Mouse (Mus musculus) forebrain, postnatal 0 days (tissue): ENCODE data around the gene Siah2. TPM values are rescaled to one million over a fixed set of nuclear protein-coding genes. Genes with fewer than 3 reads are reported as not detected.

ENCODE experiments used
- ATAC-seq: fragments of 200-750 bp; cut with Nextera tagmentation; 2 replicates; pipeline ENCODE4 v1.8.0; 2017; ENCODE audit warnings: mild to moderate bottlenecking, moderate library complexity
- DNase-seq: peaks from one replicate; pipeline ENCODE4 v3.0.0-alpha.2; 2015
- H3K27ac ChIP-seq: fragments of 300-500 bp; sonication (generic); 2 replicates; pipeline ENCODE4 v1.5.1; 2014; ENCODE audit warnings: low read depth, mild to moderate bottlenecking, antibody characterized with exemption, low read length, moderate library complexity, mixed read lengths
- H3K27me3 ChIP-seq: fragments of 300-500 bp; sonication (generic); 2 replicates; pipeline ENCODE4 v1.6.1; 2014; ENCODE audit warnings: mild to moderate bottlenecking, low read length, mixed read lengths; ENCODE audit not compliant: insufficient read depth
- H3K36me3 ChIP-seq: fragments of 300-500 bp; sonication (generic); 2 replicates; pipeline ENCODE4 v1.6.1; 2014; ENCODE audit warnings: mild to moderate bottlenecking, moderate library complexity; ENCODE audit not compliant: insufficient read depth
- H3K4me1 ChIP-seq: fragments of 300-500 bp; sonication (generic); 2 replicates; pipeline ENCODE4 v1.6.1; 2014; ENCODE audit warnings: antibody characterized with exemption; ENCODE audit not compliant: insufficient read depth
- H3K4me2 ChIP-seq: fragments of 300-500 bp; sonication (generic); 2 replicates; pipeline ENCODE4 v1.6.1; 2014; ENCODE audit warnings: low read depth, mild to moderate bottlenecking, moderate library complexity
- H3K4me3 ChIP-seq: fragments of 300-500 bp; sonication (generic); 2 replicates; pipeline ENCODE4 v1.5.1; 2014; ENCODE audit warnings: low read depth, low read length, mixed read lengths
- H3K9ac ChIP-seq: fragments of 300-500 bp; sonication (generic); 2 replicates; pipeline ENCODE4 v1.6.1; 2014; ENCODE audit warnings: mild to moderate bottlenecking
- H3K9me3 ChIP-seq: fragments of 300-500 bp; sonication (generic); 2 replicates; pipeline ENCODE4 v1.6.1; 2016; ENCODE audit warnings: low read length
- CTCF ChIP-seq: sonication (generic); IDR thresholded peaks from 2 replicates; pipeline ENCODE4 v1.5.1; 2016; ENCODE audit warnings: antibody characterized with exemption, control low read depth, low read depth
- WGBS: fragments of 180-500 bp; shearing (Covaris S2); extraction: QIAGEN DNeasy Blood & Tissue Kit; methylation state at CpG from one replicate; pipeline ENCODE4 v1.1.7; 2014; 5-methylcytosine and 5-hydroxymethylcytosine counted together
- polyA plus RNA-seq: library from polyadenylated mRNA; unstranded; fragments of >200 nt; fragmentation: Nextera tagmentation; extraction: Ambion mirVana; gene quantifications from 2 replicates; pipeline ENCODE4 v1.2.1, GENCODE M21; 2015
- total RNA-seq: library from RNA; depleted of rRNA; stranded (reverse); fragments of >200 nt; gene quantifications from 2 replicates; pipeline ENCODE4 v1.2.3, GENCODE M21; 2014

Siah2 gene
- total and polyA plus RNA-seq, 2 experiments from 2014 or later, result 13.6 to 25.2 TPM

GRCm38 (mm10) chr3:58695507-58695906, 3.3 kb upstream of the Siah2 start:
- Histone ChIP-seq H3K27ac (no peak overlapping the region), H3K9me3 (no peaks in the 10 kb centered on the region), H3K4me2 (no peak overlapping the region), H3K4me3 (no peak overlapping the region), H3K27me3 (no peaks in the 10 kb centered on the region), H3K9ac (no peak overlapping the region), H3K4me1 (no peaks in the 10 kb centered on the region), H3K36me3 (no peaks in the 10 kb centered on the region)
- ATAC-seq (no peak), DNase-seq (no peak)
- no peak for TF ChIP-seq CTCF
- WGBS, result 67% methylated on average over 7 of the region's 7 CpGs

DNA sequence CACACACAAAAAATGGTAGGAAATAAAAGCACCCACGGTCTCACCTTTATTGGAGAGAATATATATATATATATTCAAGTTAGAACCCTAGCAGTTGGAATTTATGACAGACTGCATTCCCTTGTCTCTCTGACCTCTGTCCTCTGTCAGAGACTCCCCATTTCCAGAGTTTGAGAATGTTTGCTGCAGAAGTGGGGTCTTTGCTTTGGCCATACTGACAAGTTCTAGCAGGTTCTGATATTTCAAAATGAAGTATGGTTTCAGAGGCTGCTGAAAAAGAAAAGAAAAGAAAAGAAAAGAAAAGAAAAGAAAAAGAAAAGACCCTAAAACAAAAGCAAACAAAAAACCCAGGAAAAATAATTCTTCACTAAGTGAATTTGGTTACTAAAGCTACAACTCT, 2.8 kb upstream of the Siah2 start:
- Histone ChIP-seq H3K9ac (no peak overlapping the region), H3K9me3 (no peaks in the 10 kb centered on the region), H3K36me3 (no peaks in the 10 kb centered on the region), H3K27ac (no peak overlapping the region), H3K27me3 (no peaks in the 10 kb centered on the region), H3K4me1 (peaks cover 3% of the 10 kb centered on the region; the same call in 1 of the 2 replicates), H3K4me2 (no peak overlapping the region), H3K4me3 (no peak overlapping the region)
- ATAC-seq, result no peak
- no peak for TF ChIP-seq CTCF
- WGBS, result 72% methylated on average over 1 of the region's 1 CpGs
- no peak for DNase-seq

- ATAC-seq, result no peak
- H3K9me3 ChIP-seq, result no peaks in the 10 kb centered on the region
- TF ChIP-seq CTCF, result no peak
These were observed 1.1 kb upstream of the Siah2 start for GRCm38 (mm10) chr3:58693331-58693730.

DNA sequence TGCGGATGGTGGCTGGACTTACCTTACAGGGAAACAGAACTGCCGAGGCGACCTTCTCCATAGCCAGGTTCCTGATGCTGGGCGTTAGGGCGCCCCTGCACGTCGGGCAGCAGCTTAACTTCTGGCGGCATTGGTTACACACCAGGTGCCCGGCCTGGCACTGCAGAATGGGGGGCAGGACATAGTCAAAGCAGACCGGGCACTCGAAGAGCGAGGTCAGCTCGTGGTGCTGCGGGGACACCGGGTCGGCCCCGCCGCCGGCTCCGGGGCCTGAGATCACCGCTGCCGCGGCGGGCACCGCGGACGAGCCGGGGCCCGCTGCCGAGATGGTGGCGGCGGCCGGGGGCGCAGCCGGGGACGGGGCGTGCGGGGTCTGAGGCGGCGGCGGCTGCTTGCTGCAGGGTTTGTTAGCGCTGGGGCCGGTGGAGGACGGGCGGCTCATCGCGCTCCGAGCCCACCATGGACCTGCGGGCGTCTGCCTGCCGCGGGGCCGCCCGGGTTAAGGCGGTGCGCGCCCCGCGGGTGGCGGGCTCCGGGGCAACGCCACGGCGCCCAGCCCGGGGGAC, 743 bp downstream of the Siah2 start:
- Histone ChIP-seq H3K4me2 (peak overlapping the region; percentile 79), H3K4me1 (peaks cover 17% of the 10 kb centered on the region; the same call in 1 of the 2 replicates), H3K9ac (peak overlapping the region; percentile 88), H3K36me3 (no peaks in the 10 kb centered on the region), H3K27ac (peak overlapping the region; percentile 90), H3K4me3 (peak overlapping the region; percentile 84), H3K27me3 (no peaks in the 10 kb centered on the region), H3K9me3 (no peaks in the 10 kb centered on the region)
- ATAC-seq, result peak; percentile 1; the same call in 1 of the 2 replicates
- TF ChIP-seq CTCF, result no peak
- under 1% methylated on average over 47 of the region's 65 CpGs for WGBS
- DNase-seq, result peak; percentile 56

More at GRCm38 (mm10) chr3:58693331-58693730, 1.1 kb upstream of the Siah2 start:
- Histone ChIP-seq H3K4me3 (no peak overlapping the region), H3K4me2 (no peak overlapping the region), H3K27ac (no peak overlapping the region), H3K4me1 (peaks cover 16% of the 10 kb centered on the region; the same call in 1 of the 2 replicates), H3K36me3 (no peaks in the 10 kb centered on the region), H3K27me3 (no peaks in the 10 kb centered on the region), H3K9ac (no peak overlapping the region)
- 88% methylated on average over 7 of the region's 7 CpGs for WGBS
- DNase-seq, result no peak

GRCm38 (mm10) chr3:58690619-58691373, 1.4 kb downstream of the Siah2 start:
- peak overlapping the region; percentile 79 for H3K4me2 ChIP-seq
- peak; percentile 75 for DNase-seq
- H3K27ac ChIP-seq, result peak overlapping the region; percentile 90
- under 1% methylated on average over 24 of the region's 24 CpGs for WGBS
- no peaks in the 10 kb centered on the region for H3K27me3 ChIP-seq
- no peaks in the 10 kb centered on the region for H3K9me3 ChIP-seq
- peak overlapping the region; percentile 88 for H3K9ac ChIP-seq
- peak; percentile 7 for ATAC-seq
- no peaks in the 10 kb centered on the region for H3K36me3 ChIP-seq
- peaks cover 17% of the 10 kb centered on the region; the same call in 1 of the 2 replicates for H3K4me1 ChIP-seq
- H3K4me3 ChIP-seq, result peak overlapping the region; percentile 84
- no peak for TF ChIP-seq CTCF

- H3K4me3 ChIP-seq, result peak overlapping the region; percentile 84
- TF ChIP-seq CTCF, result no peak
- H3K9ac ChIP-seq, result peak overlapping the region; percentile 7; the same call in 1 of the 2 replicates
- no peaks in the 10 kb centered on the region for H3K27me3 ChIP-seq
- no peaks in the 10 kb centered on the region for H3K36me3 ChIP-seq
- H3K4me1 ChIP-seq, result peaks cover 17% of the 10 kb centered on the region; the same call in 1 of the 2 replicates
- DNase-seq (no peak), ATAC-seq (no peak)
- H3K27ac ChIP-seq, result no peak overlapping the region
- H3K4me2 ChIP-seq, result peak overlapping the region; percentile 79
- WGBS, result 15% methylated on average over 3 of the region's 3 CpGs
- no peaks in the 10 kb centered on the region for H3K9me3 ChIP-seq
These were observed 2.5 kb downstream of the Siah2 start for GRCm38 (mm10) chr3:58689721-58690120.

DNA sequence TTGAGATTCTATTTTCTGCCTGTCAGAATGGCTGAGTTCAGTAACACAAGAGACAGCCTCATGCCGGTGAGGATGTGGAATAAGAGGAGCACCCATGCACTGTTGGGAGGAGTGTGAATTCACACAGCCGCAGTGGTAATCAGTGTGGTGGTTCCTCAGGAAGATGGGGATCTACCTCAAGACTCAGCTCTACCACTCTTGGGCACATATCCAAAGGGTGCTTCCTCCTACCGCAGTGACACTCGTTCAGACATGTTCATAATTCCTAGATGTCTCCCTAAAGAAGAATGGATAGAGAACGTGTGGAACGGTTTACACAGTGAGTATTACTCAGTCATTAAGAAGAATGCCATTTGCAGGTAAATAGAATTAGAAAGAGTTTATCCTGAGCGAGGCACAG, 3.1 kb downstream of the Siah2 start:
- no peak for TF ChIP-seq CTCF
- peak overlapping the region; percentile 84; the same call in 1 of the 2 replicates for H3K4me3 ChIP-seq
- no peak overlapping the region for H3K27ac ChIP-seq
- no peaks in the 10 kb centered on the region for H3K36me3 ChIP-seq
- no peak for DNase-seq
- H3K9ac ChIP-seq, result no peak overlapping the region
- 75% methylated on average over 7 of the region's 7 CpGs for WGBS
- no peaks in the 10 kb centered on the region for H3K27me3 ChIP-seq
- no peak for ATAC-seq
- no peaks in the 10 kb centered on the region for H3K9me3 ChIP-seq
- H3K4me1 ChIP-seq, result peaks cover 17% of the 10 kb centered on the region; the same call in 1 of the 2 replicates
- peak overlapping the region; percentile 79 for H3K4me2 ChIP-seq
